Mouse (Mus musculus) limb, embryonic 13.5 days (tissue): ENCODE measurements around the gene Taar3. TPM values are rescaled to one million over a fixed set of nuclear protein-coding genes. Genes with fewer than 3 reads are reported as not detected.

ENCODE experiments used
- polyA plus RNA-seq: library from polyadenylated mRNA; unstranded; fragments of >200 nt; fragmentation: Nextera tagmentation; extraction: Ambion mirVana; gene quantifications from 2 replicates; pipeline ENCODE4 v1.2.1, GENCODE M21; 2015

Taar3 gene
- polyA plus RNA-seq, 1 experiment from 2014 or later, result not detected

Other genes with a start within 250 kb of the Taar3 start
- gene Rps12, start 162.3 kb upstream of the Taar3 start, polyA plus RNA-seq, result 174 and 179 TPM in 2 replicates
- 16.6 and 18.1 TPM in 2 replicates for gene Slc18b1, start 152.6 kb upstream of the Taar3 start, polyA plus RNA-seq
- gene Vnn3, start 98.1 kb upstream of the Taar3 start, polyA plus RNA-seq, result not detected in 2 replicates
- 0.95 and 1.1 TPM in 2 replicates for gene Vnn1, start 54.9 kb upstream of the Taar3 start, polyA plus RNA-seq
- gene Taar1, start 29.2 kb upstream of the Taar3 start, polyA plus RNA-seq, result not detected in 2 replicates
- not detected in 2 replicates for gene Taar2, start 11.0 kb upstream of the Taar3 start, polyA plus RNA-seq
- not detected in 2 replicates for gene Taar4, start 10.9 kb downstream of the Taar3 start, polyA plus RNA-seq
- gene Taar5, start 21.1 kb downstream of the Taar3 start, polyA plus RNA-seq, result not detected in 2 replicates
- not detected in 2 replicates for gene Taar6, start 36.1 kb downstream of the Taar3 start, polyA plus RNA-seq
- not detected in 2 replicates for gene Taar7a, start 43.9 kb downstream of the Taar3 start, polyA plus RNA-seq
- gene Taar7b, start 50.4 kb downstream of the Taar3 start, polyA plus RNA-seq, result not detected in 2 replicates
- not detected in 2 replicates for gene Taar7d, start 77.7 kb downstream of the Taar3 start, polyA plus RNA-seq
- gene Taar7e, start 88.1 kb downstream of the Taar3 start, polyA plus RNA-seq, result not detected in 2 replicates
- not detected in 2 replicates for gene Taar7f, start 100.0 kb downstream of the Taar3 start, polyA plus RNA-seq
- not detected in 2 replicates for gene Taar8a, start 126.9 kb downstream of the Taar3 start, polyA plus RNA-seq
- not detected in 2 replicates for gene Taar8b, start 142.7 kb downstream of the Taar3 start, polyA plus RNA-seq
- gene Taar8c, start 152.4 kb downstream of the Taar3 start, polyA plus RNA-seq, result not detected in 2 replicates
- not detected in 2 replicates for gene Taar9, start 160.0 kb downstream of the Taar3 start, polyA plus RNA-seq
- 71.5 and 73.7 TPM in 2 replicates for gene Stx7, start 199.7 kb downstream of the Taar3 start, polyA plus RNA-seq